Mouse (Mus musculus) brain, adult 2 months (tissue): ENCODE measurements at regions not wholly inside any gene's neighbourhood (a gene's known extent, or its start where the extent isn't known, plus 50 kb on each side); places are given as distances from the start of the nearest gene placed in this dataset.

ENCODE experiments used
- DNase-seq: peaks from one replicate; pipeline ENCODE4 v3.0.0; 2011; ENCODE audit warnings: low read depth, low spot score

DNA sequence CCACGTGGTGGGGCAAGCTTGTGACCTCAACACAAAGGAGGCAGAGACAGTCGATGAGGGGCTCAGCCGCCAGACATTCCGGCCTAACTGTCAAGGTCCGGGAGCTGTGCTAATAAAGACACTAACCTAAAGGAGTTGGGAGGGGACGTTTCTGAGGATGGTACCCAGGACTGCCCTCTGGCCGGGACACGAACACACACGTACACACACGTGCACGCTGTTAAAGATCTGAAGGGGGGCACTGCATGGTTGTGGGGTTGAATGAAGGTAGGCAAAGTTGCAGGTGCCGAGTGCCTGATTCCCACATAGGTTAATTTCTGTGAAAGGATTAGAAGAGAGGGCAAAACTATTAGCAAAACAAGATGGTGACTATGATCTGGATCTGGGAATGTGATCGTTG lies 65.4 kb upstream of the Mitf start:
- DNase-seq, result no peak

GRCm38 (mm10) chr6:97740851-97741201 lies 66.0 kb upstream of the Mitf start:
- DNase-seq, result no peak

DNA sequence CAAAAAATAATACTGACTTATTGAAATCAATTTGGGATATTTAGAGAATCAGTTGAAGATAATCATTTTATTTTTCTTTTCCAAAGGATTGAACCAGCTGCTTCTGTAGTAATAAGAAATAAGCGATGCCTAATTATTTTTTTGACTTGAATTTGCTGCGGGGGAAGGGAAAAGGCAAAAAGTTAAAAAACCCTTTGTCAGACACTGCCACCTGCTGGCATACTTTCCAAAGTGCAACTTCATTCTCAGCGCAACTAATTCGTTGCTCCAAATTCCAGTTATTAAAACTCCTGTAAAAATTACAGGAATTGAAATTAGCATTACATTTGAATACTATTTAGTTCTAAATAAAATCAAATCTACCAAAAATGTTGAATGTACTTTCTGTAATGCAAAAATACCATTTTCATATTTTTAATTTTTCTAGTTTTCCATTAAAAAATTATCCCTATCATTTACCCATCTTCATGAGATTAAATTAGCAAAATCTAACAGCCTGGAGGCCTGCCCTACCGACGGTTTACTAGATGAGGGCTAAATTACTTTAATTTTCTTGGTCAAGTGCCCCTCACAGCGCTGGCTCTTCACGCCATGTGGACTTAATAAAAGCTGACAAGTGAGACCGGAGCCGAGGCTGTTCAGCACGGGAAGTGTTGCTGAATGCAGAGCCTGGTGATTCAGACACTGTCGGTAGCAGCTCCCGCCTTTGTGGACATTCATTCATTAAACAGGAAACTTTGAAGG lies 66.6 kb upstream of the Mitf start:
- peak; percentile 66 for DNase-seq

DNA sequence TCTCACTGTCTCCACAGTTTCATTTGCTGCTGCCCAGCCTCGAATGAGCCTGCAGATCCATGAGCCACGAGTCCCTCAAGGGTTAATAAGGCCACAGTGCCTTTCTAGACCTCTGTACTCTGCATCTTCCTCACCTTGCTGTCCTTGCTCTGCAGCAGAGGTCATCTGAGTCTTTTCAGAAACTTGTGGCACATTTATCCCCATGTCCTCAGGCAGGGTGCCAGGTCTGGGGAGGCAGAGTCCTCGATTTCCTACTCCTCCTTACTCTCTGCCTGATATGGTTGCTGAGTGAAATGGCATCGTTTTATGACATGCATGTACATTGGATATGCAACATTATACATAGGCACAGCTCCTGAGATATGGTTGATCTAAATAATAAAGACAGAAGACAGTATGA lies 68.0 kb upstream of the Mitf start:
- no peak for DNase-seq

DNA sequence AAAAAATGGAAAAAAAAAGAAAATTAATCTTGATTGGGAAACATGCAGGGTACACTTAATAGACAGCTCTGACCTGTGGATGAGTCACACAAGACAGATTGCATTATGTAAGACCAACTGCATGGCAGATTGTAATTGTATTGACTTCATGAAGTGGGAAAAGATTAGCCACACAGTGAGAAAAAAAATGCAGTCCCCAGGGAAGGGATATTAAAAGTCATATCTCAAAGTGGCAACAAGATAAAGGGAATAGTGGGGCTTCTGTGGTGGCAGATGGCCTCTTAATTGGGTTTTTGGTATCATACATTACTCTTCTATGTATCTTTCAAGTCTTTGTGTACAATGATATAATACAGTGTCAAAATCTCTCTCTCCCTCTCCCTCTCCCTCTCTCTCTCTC lies 76.0 kb upstream of the Mitf start:
- DNase-seq, result peak; percentile 37

DNA sequence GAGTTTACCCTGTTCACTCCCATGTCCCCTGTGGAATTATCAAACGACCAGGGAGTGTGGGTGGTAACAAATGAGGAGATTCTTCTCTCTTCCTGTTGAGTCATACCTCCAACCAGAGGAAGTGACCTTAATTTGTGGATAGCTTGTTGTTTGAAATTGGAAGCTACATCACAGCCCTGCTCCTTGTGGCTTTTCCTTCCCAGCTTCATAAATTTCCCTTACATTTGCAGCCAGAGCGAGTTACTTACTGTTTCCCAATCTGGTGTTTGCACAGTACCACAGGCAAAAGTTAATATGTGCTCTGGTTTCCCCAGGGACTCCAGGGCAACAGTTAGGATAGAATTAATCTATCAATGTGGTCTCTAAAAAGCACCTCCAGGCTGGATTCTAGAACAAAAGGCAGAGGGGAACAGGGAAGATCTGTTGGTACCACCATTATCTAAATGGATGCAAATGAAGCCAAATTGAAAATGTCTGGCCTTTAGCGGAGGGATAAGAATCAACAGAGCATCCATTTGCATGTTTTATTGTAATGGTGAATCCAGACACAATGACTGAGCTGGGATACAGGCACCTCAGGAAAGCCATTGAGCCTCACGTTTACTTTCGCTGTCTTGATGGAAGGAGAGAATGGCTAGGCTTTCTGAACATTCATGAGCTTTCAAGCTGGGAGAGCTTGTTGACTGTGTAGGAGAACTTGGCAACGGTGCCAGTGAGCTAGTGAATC lies 88.5 kb upstream of the Mitf start:
- DNase-seq, result peak; percentile 19

GRCm38 (mm10) chr6:97707401-97707800 lies 90.1 kb upstream of the Frmd4b start:
- no peak for DNase-seq

DNA sequence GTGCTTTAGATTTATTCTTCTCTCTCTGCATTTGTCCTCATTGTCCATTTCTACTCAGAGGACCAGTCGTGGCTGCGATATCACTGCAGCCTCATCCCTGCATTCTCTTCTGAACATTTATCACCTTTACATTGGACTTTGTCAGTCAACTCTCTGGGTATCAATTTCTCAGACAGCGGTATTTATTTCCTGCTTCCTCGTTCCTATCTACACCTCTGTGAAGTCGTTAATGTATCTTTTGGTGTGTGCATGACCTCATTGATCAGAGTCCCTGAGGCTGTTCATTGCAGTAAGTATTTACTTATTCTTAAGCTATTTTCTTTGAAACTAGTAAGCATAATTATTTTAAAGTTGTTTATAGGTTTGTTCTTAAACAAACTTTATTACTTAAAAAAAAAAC lies 87.0 kb upstream of the Frmd4b start:
- DNase-seq, result no peak

DNA sequence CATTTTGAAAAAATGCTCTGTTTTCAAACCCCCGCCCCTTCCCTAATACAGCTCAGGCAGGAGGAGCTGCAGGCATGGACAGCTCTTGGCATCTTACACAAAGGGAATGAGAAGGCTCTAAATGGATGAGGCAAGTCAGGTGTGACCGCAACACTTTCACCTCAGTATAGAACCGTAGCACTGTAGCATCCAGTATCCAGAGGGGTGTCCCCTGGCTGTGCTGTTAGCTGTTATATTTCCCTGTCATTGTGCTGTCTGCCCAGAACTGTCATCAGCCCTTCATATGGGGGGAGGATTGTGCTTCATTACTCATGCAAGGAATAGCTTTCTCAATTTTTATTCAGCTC lies 82.4 kb upstream of the Frmd4b start:
- DNase-seq, result no peak

- DNase-seq, result peak; percentile 11
Measured at GRCm38 (mm10) chr6:97699054-97699751, 81.9 kb upstream of the Frmd4b start.

DNA sequence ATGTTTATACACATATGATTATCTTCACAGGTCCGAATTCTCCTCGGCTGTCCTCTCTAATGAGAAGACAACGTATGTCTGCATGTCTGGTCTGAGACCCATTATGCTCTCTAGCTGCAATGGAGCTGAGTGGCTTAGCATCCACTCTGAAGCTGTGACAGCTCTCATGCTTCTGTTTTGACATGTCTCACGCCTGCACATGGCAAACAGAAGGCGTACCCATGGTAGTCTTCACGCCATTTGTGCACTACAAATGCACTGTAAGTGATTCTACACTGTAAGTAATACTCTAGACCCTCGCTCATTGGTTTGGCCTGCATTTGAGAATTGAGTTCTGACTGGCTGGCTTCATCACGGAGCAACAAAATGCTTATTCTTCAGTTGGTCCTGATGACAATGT lies 75.9 kb upstream of the Frmd4b start:
- DNase-seq, result no peak

DNA sequence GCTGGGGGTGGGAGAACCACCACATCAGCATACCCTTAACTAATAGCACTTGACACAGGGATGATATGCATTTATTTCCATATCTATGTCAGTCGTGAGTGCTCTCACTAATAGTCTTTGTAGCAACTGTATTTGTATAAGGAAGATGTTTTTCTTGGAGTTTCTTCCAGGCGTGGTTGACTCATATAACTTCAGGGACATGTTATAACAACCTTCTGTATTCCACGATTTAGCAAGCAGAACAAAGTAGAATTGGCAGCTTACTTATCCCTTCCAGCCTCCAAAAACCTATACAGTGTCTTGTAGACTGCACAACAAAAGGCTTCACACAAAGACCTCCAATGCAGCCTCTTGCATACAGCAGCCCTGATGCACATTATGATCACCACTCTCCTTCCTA lies 73.8 kb upstream of the Frmd4b start:
- no peak for DNase-seq

DNA sequence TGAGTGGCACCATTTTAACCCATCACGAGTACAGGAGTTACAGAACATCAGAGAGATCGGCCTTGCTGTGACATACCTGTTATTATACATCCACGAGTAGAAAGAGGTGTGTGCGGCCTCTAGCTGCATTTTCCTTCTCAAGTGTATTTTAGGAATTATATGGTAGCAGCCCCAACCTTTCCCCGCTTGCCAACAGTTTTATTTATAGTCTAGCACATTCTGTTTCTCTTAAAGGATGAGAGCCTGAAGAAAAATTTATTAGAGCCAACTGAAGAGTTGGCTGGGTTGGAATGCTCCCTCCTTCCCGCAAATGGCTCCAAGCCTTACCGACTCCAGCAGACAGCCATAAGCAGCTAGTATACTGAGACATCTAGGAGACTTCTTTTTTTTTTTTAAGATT lies 67.0 kb upstream of the Frmd4b start:
- DNase-seq, result peak; percentile 54

- no peak for DNase-seq
Measured at GRCm38 (mm10) chr6:97682213-97682612, 64.9 kb upstream of the Frmd4b start.

DNA sequence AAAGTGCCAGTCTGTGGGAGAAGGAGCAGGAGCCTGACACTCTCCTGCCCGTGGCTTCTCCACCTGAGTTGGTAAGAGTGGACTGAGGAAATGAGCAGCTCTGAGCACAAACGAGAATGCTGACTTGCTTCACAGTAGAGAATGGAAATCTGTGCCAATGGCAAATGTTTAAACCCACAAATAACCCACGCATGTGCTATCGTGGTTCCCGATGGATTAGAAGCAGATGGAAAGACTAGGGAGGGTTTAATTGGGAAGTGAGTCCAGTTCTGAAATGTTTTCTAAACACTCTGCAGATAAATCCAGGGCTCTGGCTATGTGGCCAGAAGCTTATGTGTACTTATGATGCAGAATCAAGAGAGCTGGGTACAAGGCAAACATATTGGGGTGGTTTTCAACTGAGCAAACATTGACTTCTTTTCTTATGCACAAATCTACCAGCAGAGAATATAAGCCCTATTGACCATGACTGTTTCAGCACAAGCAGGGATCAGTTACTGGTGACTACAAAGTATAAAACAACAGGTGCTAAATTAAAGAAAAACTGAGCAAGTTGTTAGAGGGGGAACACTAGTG lies 57.9 kb upstream of the Frmd4b start:
- DNase-seq, result peak; percentile 52

GRCm38 (mm10) chr6:97666818-97667629 lies 49.7 kb upstream of the Frmd4b start:
- no peak for DNase-seq
